Mouse (Mus musculus) bone marrow macrophage, adult 2 months (primary cell): Measurements from ENCODE around the gene Rd3l. TPM values are rescaled to one million over a fixed set of nuclear protein-coding genes. Genes with fewer than 3 reads are reported as not detected.

ENCODE experiments used
- H3K27ac ChIP-seq: 2 replicates; pipeline ENCODE4 v1.5.1; 2012; ENCODE audit warnings: low read depth, low read length; ENCODE audit not compliant: insufficient read depth
- H3K4me1 ChIP-seq: 2 replicates; pipeline ENCODE4 v1.6.1; 2012; ENCODE audit warnings: low read length; ENCODE audit not compliant: control insufficient read depth, insufficient read depth
- H3K4me3 ChIP-seq: 2 replicates; pipeline ENCODE4 v1.5.1; 2012; ENCODE audit warnings: mild to moderate bottlenecking, low read length, moderate library complexity; ENCODE audit not compliant: insufficient read depth
- CTCF ChIP-seq: IDR thresholded peaks from 2 replicates; pipeline ENCODE4 v1.5.1; 2012; ENCODE audit warnings: low read depth, mild to moderate bottlenecking, low read length, moderate library complexity
- POLR2A ChIP-seq: IDR thresholded peaks from 2 replicates; pipeline ENCODE4 v1.6.1; 2012; ENCODE audit warnings: mild to moderate bottlenecking, low read depth, low read length, borderline replicate concordance
- polyA plus RNA-seq: library from polyadenylated mRNA; stranded (reverse); fragments of >200 nt; gene quantifications from 2 replicates; pipeline ENCODE4 v1.2.4, GENCODE M21; 2012; ENCODE audit not compliant: missing spikeins, insufficient read depth, insufficient read length

Rd3l gene
- polyA plus RNA-seq, 1 experiment: not detected

- no peak for TF ChIP-seq POLR2A
- TF ChIP-seq CTCF: no peak
- no peak overlapping the region for H3K4me3 ChIP-seq
- no peak overlapping the region for H3K27ac ChIP-seq
- H3K4me1 ChIP-seq: no peaks in the 10 kb centered on the region
Measured at GRCm38 (mm10) chr12:111999735-112000134, 18.6 kb upstream of the Rd3l start.

DNA sequence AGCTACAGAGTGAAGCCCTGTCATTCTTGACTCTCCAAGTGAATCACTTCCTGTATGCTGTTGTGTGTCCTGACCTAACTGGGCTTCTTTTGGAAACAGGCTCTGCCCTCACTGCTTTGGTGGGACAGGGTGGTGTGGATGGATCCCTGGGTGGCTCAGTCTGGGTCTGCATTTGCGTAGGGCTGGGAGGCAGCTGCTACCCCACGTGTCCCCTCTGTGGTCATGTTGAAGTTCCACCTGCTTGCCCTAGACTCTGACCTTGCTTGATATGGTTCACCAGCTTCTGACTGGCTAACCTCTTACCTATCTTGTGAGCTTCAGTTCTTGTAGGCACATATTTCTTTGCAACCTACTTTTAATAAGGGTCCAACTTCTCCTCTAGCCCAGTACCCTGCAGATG, 14.0 kb upstream of the Rd3l start:
- H3K4me1 ChIP-seq: no peaks in the 10 kb centered on the region
- H3K4me3 ChIP-seq: no peak overlapping the region
- no peak for TF ChIP-seq CTCF
- TF ChIP-seq POLR2A: no peak
- H3K27ac ChIP-seq: no peak overlapping the region

DNA sequence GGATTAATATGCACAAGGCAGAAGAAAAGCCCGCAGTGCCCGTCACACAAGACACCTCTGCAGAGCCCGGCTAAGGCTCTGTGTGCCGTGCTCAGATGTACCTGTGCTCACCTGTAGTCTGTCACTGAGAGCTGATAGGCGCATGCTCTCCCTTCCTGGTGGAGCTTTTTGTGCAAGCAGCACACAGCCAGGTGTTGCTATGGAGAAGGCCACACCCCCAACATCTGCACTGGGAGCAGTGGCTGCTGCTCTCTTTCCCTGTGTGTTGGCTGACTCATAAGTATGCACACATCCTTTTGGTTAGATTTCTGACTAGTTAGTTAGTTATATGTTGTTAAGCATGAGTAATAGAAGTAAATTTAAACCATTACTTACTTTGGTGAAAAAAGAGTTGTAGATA, 11.5 kb upstream of the Rd3l start:
- Histone ChIP-seq H3K4me1 (no peaks in the 10 kb centered on the region), H3K27ac (no peak overlapping the region), H3K4me3 (no peak overlapping the region)
- no peak for TF ChIP-seq CTCF
- TF ChIP-seq POLR2A: no peak

DNA sequence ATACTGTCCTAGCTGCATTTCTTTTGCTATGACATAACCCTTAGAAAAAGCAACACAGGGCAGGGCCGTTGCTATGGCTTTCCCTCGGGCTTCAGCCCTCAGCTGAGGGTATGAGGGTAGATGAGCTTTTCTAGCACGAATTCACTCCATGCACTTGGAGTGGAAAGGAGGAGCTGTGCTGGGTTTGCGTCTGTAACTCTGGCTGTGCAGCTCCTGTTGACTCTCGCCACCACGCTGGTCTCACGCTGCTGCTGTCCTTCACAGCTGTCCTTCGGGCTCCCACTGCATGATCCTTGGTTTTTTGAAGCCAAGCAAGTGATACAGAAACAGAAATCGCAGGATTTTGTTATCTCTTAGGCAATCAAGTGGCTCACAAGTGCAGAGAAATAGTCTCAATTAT, 5.6 kb upstream of the Rd3l start:
- TF ChIP-seq CTCF (no peak), POLR2A (no peak)
- no peaks in the 10 kb centered on the region for H3K4me1 ChIP-seq
- H3K27ac ChIP-seq: no peak overlapping the region
- no peak overlapping the region for H3K4me3 ChIP-seq

- TF ChIP-seq POLR2A: no peak
- no peak for TF ChIP-seq CTCF
- Histone ChIP-seq H3K4me1 (no peaks in the 10 kb centered on the region), H3K27ac (no peak overlapping the region), H3K4me3 (no peak overlapping the region)
Measured at GRCm38 (mm10) chr12:111983165-111983564, 2.0 kb upstream of the Rd3l start.

GRCm38 (mm10) chr12:111981831-111982230, 714 bp upstream of the Rd3l start:
- no peak for TF ChIP-seq POLR2A
- no peak for TF ChIP-seq CTCF
- H3K27ac ChIP-seq: no peak overlapping the region

GRCm38 (mm10) chr12:111978274-111978673, 2.8 kb downstream of the Rd3l start:
- Histone ChIP-seq H3K4me1 (no peaks in the 10 kb centered on the region), H3K27ac (no peak overlapping the region), H3K4me3 (no peak overlapping the region)
- no peak for TF ChIP-seq CTCF
- no peak for TF ChIP-seq POLR2A

More at GRCm38 (mm10) chr12:111981831-111982230, 714 bp upstream of the Rd3l start:
- Histone ChIP-seq H3K4me1 (no peaks in the 10 kb centered on the region), H3K4me3 (no peak overlapping the region)

DNA sequence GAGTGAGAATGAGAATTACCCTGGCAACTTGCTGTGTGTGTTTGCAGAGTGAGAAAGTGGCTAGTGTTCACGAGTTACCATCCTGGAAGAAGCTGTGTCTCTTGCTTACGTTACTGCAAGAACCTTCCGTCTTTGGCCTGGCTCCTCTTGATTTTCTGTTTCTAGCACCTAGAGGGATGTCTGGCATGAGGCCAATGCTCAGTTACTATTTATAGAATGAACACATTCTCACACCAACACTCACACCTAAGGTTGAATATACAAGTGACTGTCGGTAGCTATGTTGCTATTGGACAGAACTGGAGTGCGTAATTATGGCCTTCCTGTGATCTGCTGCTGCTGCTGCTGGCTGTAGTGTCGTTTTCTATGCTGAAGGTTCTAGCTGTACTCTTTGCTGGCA, 4.0 kb downstream of the Rd3l start:
- Histone ChIP-seq H3K4me3 (no peak overlapping the region), H3K4me1 (no peaks in the 10 kb centered on the region), H3K27ac (no peak overlapping the region)
- no peak for TF ChIP-seq CTCF
- TF ChIP-seq POLR2A: no peak

GRCm38 (mm10) chr12:111974578-111974977, 6.5 kb downstream of the Rd3l start:
- Histone ChIP-seq H3K4me3 (no peak overlapping the region), H3K4me1 (no peaks in the 10 kb centered on the region), H3K27ac (no peak overlapping the region)
- no peak for TF ChIP-seq POLR2A

GRCm38 (mm10) chr12:111972504-111972903, 8.6 kb downstream of the Rd3l start:
- H3K4me3 ChIP-seq: no peak overlapping the region
- H3K27ac ChIP-seq: no peak overlapping the region
- TF ChIP-seq CTCF (no peak), POLR2A (no peak)

DNA sequence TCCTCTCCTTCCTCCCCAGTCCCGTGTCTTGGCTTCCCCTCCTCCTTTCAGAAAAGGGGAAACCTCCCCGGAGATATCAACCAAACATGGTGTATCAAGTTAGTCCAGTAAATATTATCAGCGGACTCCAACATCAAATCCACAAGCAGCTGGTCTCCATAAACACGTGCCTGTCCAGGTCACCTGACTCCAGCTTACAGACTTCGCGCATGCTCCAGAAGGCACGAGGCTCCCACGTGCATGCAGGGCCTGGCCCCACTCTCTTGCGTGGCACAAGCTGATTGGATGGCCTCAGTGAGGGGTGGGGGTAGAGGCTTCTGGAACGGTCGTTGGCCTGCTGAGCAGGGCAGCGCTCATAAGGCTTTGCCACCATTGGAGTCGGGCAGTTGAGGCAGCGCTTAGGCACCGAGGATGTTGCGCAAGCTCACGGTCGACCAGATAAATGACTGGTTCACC, 9.9 kb downstream of the Rd3l start, which contains the start of gene Tdrd9:
Gene Tdrd9, plus strand, starts transcription at position 329 of the 456 bp plus-strand sequence.
- Histone ChIP-seq H3K27ac (no peak within 1 kb of the TSS), H3K4me1 (0 out of 2 replicates have a peak, but pooled peaks cover 3% of the 10 kb centered on the region), H3K4me3 (no peak within 1 kb of the TSS)
- no peak for TF ChIP-seq CTCF
- no peak for TF ChIP-seq POLR2A

More at GRCm38 (mm10) chr12:111972504-111972903, 8.6 kb downstream of the Rd3l start:
- H3K4me1 ChIP-seq: no peaks in the 10 kb centered on the region
